Mouse (Mus musculus): ENCODE results near the gene Slc39a9.

Slc39a9 gene

GRCm38 (mm10) chr12:80643693-80644505 lies at the start of gene Slc39a9, which contains the start of gene Erh:
Slc39a9 (plus strand) TSS chr12:80643883.
Erh (minus strand) TSS chr12:80644341.
- DNase-seq (ENCODE audit: extremely low spot score): peak; percentile 94

GRCm38 (mm10) chr12:80594141-80594540 lies 49.5 kb upstream of the Slc39a9 start:
- no peak for DNase-seq (ENCODE audit: extremely low spot score)

- DNase-seq (ENCODE audit: extremely low spot score): no peak
These were observed 48.9 kb upstream of the Slc39a9 start for GRCm38 (mm10) chr12:80594781-80595180.

GRCm38 (mm10) chr12:80595566-80595965 lies 48.1 kb upstream of the Slc39a9 start:
- DNase-seq (ENCODE audit: extremely low spot score): no peak

GRCm38 (mm10) chr12:80595968-80596367 lies 47.7 kb upstream of the Slc39a9 start:
- no peak for DNase-seq (ENCODE audit: extremely low spot score)

- no peak for DNase-seq (ENCODE audit: extremely low spot score)
These were observed 45.4 kb upstream of the Slc39a9 start for GRCm38 (mm10) chr12:80598236-80598635.

- DNase-seq (ENCODE audit: extremely low spot score): no peak
These were observed 44.9 kb upstream of the Slc39a9 start for GRCm38 (mm10) chr12:80598756-80599155.

GRCm38 (mm10) chr12:80601597-80602269 lies 42.0 kb upstream of the Slc39a9 start:
- DNase-seq (ENCODE audit: extremely low spot score): no peak

- DNase-seq (ENCODE audit: extremely low spot score): no peak
These were observed 41.3 kb upstream of the Slc39a9 start for GRCm38 (mm10) chr12:80602432-80602831.

GRCm38 (mm10) chr12:80603566-80603965 lies 40.1 kb upstream of the Slc39a9 start:
- no peak for DNase-seq (ENCODE audit: extremely low spot score)

GRCm38 (mm10) chr12:80604218-80604617 lies 39.5 kb upstream of the Slc39a9 start:
- DNase-seq (ENCODE audit: extremely low spot score): no peak

- DNase-seq (ENCODE audit: extremely low spot score): no peak
These were observed 35.1 kb upstream of the Slc39a9 start for GRCm38 (mm10) chr12:80608576-80608975.

- DNase-seq (ENCODE audit: extremely low spot score): no peak
These were observed 33.8 kb upstream of the Slc39a9 start for GRCm38 (mm10) chr12:80609928-80610327.

GRCm38 (mm10) chr12:80612113-80612791 lies 31.4 kb upstream of the Slc39a9 start:
- DNase-seq (ENCODE audit: extremely low spot score): no peak

- DNase-seq (ENCODE audit: extremely low spot score): no peak
These were observed 28.1 kb upstream of the Slc39a9 start for GRCm38 (mm10) chr12:80615371-80616257.

- no peak for DNase-seq (ENCODE audit: extremely low spot score)
These were observed 23.2 kb upstream of the Slc39a9 start for GRCm38 (mm10) chr12:80620501-80620900.

GRCm38 (mm10) chr12:80631790-80632189 lies 11.9 kb upstream of the Slc39a9 start:
- DNase-seq (ENCODE audit: extremely low spot score): no peak

GRCm38 (mm10) chr12:80642725-80643692 lies 674 bp upstream of the Slc39a9 start:
- DNase-seq (ENCODE audit: extremely low spot score): peak; percentile 76

- no peak for DNase-seq (ENCODE audit: extremely low spot score)
These were observed 804 bp downstream of the Slc39a9 start for GRCm38 (mm10) chr12:80644506-80644868.

GRCm38 (mm10) chr12:80646377-80646776 lies 2.7 kb downstream of the Slc39a9 start:
- no peak for DNase-seq (ENCODE audit: extremely low spot score)

Measured in embryo, embryonic 9.5 days (tissue).